27 mouse cellular contexts compared by ENCODE assay signal in the genomic region with DNA sequence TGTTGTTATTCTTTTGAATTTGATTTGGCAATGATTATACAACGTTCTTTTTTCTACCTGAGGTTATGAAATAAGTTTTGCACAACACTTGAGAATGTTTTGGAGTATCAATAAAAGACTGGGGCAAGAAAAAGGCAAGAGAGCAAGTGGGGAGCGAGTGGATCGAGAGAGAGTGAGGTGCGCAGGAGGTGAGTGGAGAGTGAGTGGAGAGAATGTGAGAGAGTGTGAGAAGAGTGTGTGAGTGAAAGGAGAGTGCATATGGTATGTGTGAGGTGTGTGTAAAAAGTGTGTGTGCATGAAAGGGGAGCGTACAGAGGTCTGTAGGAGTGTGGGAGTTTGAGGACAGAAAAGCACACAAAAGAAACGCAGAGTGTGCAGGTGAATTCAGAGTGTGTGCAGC. TPM values are rescaled to one million over a fixed set of nuclear protein-coding genes. Genes with fewer than 3 reads are reported as not detected.
DNase-seq lines count a peak whose midpoint lies in the region; ATAC-seq lines count a peak whose summit lies in the region.
"Had no signal": no experiment of that assay in that cellular context is flagged by ENCODE, and none has a peak within 500 bp of the region (broad histone marks: within the 10 kb centered on the region; RNA-seq: fewer than 3 reads in every experiment).

No protein-coding gene starts in this region.

- no peak overlapping the region for H3K4me3 ChIP-seq in kidney, embryonic 15.5 days (replicated peaks)
- H3K4me3 ChIP-seq in liver, embryonic 13.5 days (replicated peaks), result no peak overlapping the region
- H3K4me3 ChIP-seq in liver, embryonic 11.5 days (ENCODE audit: low read depth, low read length), result no peak overlapping the region
- no peak overlapping the region for H3K4me3 ChIP-seq in liver, embryonic 16.5 days (ENCODE audit: low read depth, low read length)
- H3K4me3 ChIP-seq in stomach, embryonic 16.5 days (replicated peaks; ENCODE audit: low read length), result no peak overlapping the region
- H3K4me3 ChIP-seq: embryonic facial prominence, embryonic 12.5 days; forebrain, embryonic 15.5 days had no signal

- WGBS in kidney, embryonic 15.5 days, result 74% methylated on average over 6 of the region's 6 CpGs
- WGBS in liver, embryonic 13.5 days (ENCODE audit: insufficient replicate concordance), result 57% methylated on average over 6 of the region's 6 CpGs
- 71% methylated on average over 6 of the region's 6 CpGs for WGBS in liver, embryonic 11.5 days
- WGBS in liver, embryonic 16.5 days (ENCODE audit: insufficient replicate concordance), result 56% methylated on average over 6 of the region's 6 CpGs
- WGBS in stomach, embryonic 16.5 days, result 59% methylated on average over 6 of the region's 6 CpGs

- H3K36me3 ChIP-seq in kidney, embryonic 15.5 days, result 0 out of 2 replicates have a peak, but pooled peaks cover under 1% of the 10 kb centered on the region
- no peaks in the 10 kb centered on the region for H3K36me3 ChIP-seq in liver, embryonic 13.5 days
- H3K36me3 ChIP-seq in liver, embryonic 11.5 days (ENCODE audit: control insufficient read depth, insufficient read depth, low read length), result no peaks in the 10 kb centered on the region
- H3K36me3 ChIP-seq in liver, embryonic 16.5 days (ENCODE audit: control insufficient read depth, insufficient read depth), result no peaks in the 10 kb centered on the region
- no peaks in the 10 kb centered on the region for H3K36me3 ChIP-seq in stomach, embryonic 16.5 days (ENCODE audit: control insufficient read depth, insufficient read depth, low read length)
- H3K36me3 ChIP-seq: embryonic facial prominence, embryonic 12.5 days had no signal

- no peak overlapping the region for H3K9ac ChIP-seq in kidney, embryonic 15.5 days
- H3K9ac ChIP-seq in liver, embryonic 13.5 days, result no peak overlapping the region
- no peak overlapping the region for H3K9ac ChIP-seq in liver, embryonic 11.5 days (ENCODE audit: low read depth, low read length)
- no peak overlapping the region for H3K9ac ChIP-seq in liver, embryonic 16.5 days (ENCODE audit: low read depth, low read length)
- no peak overlapping the region for H3K9ac ChIP-seq in stomach, embryonic 16.5 days (ENCODE audit: low read length)
- H3K9ac ChIP-seq: embryonic facial prominence, embryonic 12.5 days; forebrain, embryonic 15.5 days; hindbrain, embryonic 14.5 days; lung, embryonic 14.5 days had no signal

- H3K27me3 ChIP-seq in kidney, embryonic 15.5 days, result no peaks in the 10 kb centered on the region
- no peaks in the 10 kb centered on the region for H3K27me3 ChIP-seq in liver, embryonic 13.5 days
- no peaks in the 10 kb centered on the region for H3K27me3 ChIP-seq in liver, embryonic 11.5 days (replicated peaks; ENCODE audit: control insufficient read depth, insufficient read depth, low read length)
- no peaks in the 10 kb centered on the region for H3K27me3 ChIP-seq in liver, embryonic 16.5 days (ENCODE audit: control insufficient read depth, insufficient read depth, low read depth, low read length)
- H3K27me3 ChIP-seq in stomach, embryonic 16.5 days (ENCODE audit: control insufficient read depth, insufficient read depth, low read length), result no peaks in the 10 kb centered on the region
- H3K27me3 ChIP-seq: embryonic facial prominence, embryonic 12.5 days; forebrain, embryonic 15.5 days had no signal

- 0 out of 2 replicates have a peak, but pooled peaks have one; percentile 43 for ATAC-seq in kidney, embryonic 15.5 days (replicated peaks; ENCODE audit: low FRiP score)
- no peak for ATAC-seq in liver, embryonic 13.5 days (ENCODE audit: low read depth)
- ATAC-seq in liver, embryonic 11.5 days (replicated peaks; ENCODE audit: low FRiP score), result no peak
- no peak for ATAC-seq in liver, embryonic 16.5 days (ENCODE audit: low read depth)
- ATAC-seq in stomach, embryonic 16.5 days (ENCODE audit: insufficient read depth, low FRiP score), result no peak
- ATAC-seq: CD4-positive, CD25-positive, alpha-beta regulatory T cell, adult 4 months; forebrain, embryonic 15.5 days; midbrain, embryonic 16.5 days had no signal

- no peak for DNase-seq in kidney, postnatal 10 days
- no peak for DNase-seq in liver, embryonic 13.5 days
- DNase-seq in liver, embryonic 11.5 days (ENCODE audit: low spot score), result no peak
- DNase-seq in cerebellum, adult 9-11 months, result no peak
- DNase-seq: adrenal gland, postnatal 14 days; cerebellum, adult 11 months; cerebellum, adult 9-10 months; embryo, embryonic 11 days; gastrocnemius, postnatal 36 days; heart, adult 18-20 months; heart, postnatal 4 days; layer of hippocampus, postnatal 36 days; left cerebral cortex, postnatal 4 days; lung, postnatal 14 days; right cerebral cortex, postnatal 25 days; thymus, postnatal 4 days had no signal

- H3K27ac ChIP-seq in kidney, embryonic 15.5 days, result peak overlapping the region; percentile 70
- peak overlapping the region; percentile 18 for H3K27ac ChIP-seq in liver, embryonic 13.5 days
- no peak overlapping the region for H3K27ac ChIP-seq in liver, embryonic 11.5 days (ENCODE audit: low read depth, low read length)
- H3K27ac ChIP-seq in liver, embryonic 16.5 days (ENCODE audit: low read length), result peak overlapping the region; percentile 48; the same call in 1 of the 2 replicates
- peak overlapping the region; percentile 67 for H3K27ac ChIP-seq in stomach, embryonic 16.5 days (ENCODE audit: low read length)
- H3K27ac ChIP-seq: embryonic facial prominence, embryonic 12.5 days; forebrain, embryonic 15.5 days; hindbrain, embryonic 14.5 days had no signal

- H3K4me2 ChIP-seq in kidney, embryonic 15.5 days, result no peak overlapping the region
- no peak overlapping the region for H3K4me2 ChIP-seq in liver, embryonic 13.5 days
- H3K4me2 ChIP-seq in liver, embryonic 11.5 days, result no peak overlapping the region
- no peak overlapping the region for H3K4me2 ChIP-seq in liver, embryonic 16.5 days (ENCODE audit: low read depth, low read length)
- no peak overlapping the region for H3K4me2 ChIP-seq in stomach, embryonic 16.5 days (ENCODE audit: low read depth, low read length)
- H3K4me2 ChIP-seq: embryonic facial prominence, embryonic 12.5 days; forebrain, embryonic 15.5 days; heart, embryonic 11.5 days; hindbrain, embryonic 14.5 days; lung, embryonic 14.5 days; midbrain, embryonic 11.5 days had no signal

- H3K9me3 ChIP-seq in kidney, embryonic 15.5 days (replicated peaks), result no peaks in the 10 kb centered on the region
- H3K9me3 ChIP-seq in liver, embryonic 13.5 days (replicated peaks), result 0 out of 2 replicates have a peak, but pooled peaks cover 2% of the 10 kb centered on the region
- no peaks in the 10 kb centered on the region for H3K9me3 ChIP-seq in liver, embryonic 11.5 days (ENCODE audit: control insufficient read depth, low read length)
- peaks cover 2% of the 10 kb centered on the region; the same call in 1 of the 2 replicates for H3K9me3 ChIP-seq in liver, embryonic 16.5 days (replicated peaks; ENCODE audit: control insufficient read depth, low read length)
- H3K9me3 ChIP-seq in stomach, embryonic 16.5 days (replicated peaks; ENCODE audit: control insufficient read depth, low read length), result no peaks in the 10 kb centered on the region
- H3K9me3 ChIP-seq: embryonic facial prominence, embryonic 12.5 days had no signal

- H3K4me1 ChIP-seq in kidney, embryonic 15.5 days, result peaks cover 10% of the 10 kb centered on the region; the same call in 1 of the 2 replicates
- H3K4me1 ChIP-seq in liver, embryonic 13.5 days (replicated peaks), result peaks cover 3% of the 10 kb centered on the region; the same call in 1 of the 2 replicates
- H3K4me1 ChIP-seq in liver, embryonic 11.5 days (replicated peaks; ENCODE audit: control insufficient read depth, insufficient read depth, low read length), result no peaks in the 10 kb centered on the region
- no peaks in the 10 kb centered on the region; the same call in 1 of the 2 replicates for H3K4me1 ChIP-seq in liver, embryonic 16.5 days (ENCODE audit: control insufficient read depth, low read depth, low read length)
- no peaks in the 10 kb centered on the region for H3K4me1 ChIP-seq in stomach, embryonic 16.5 days (ENCODE audit: control insufficient read depth, insufficient read depth, low read length)
- H3K4me1 ChIP-seq: embryonic facial prominence, embryonic 12.5 days; forebrain, embryonic 15.5 days had no signal

RNA-seq across cellular contexts. Expression of a gene that starts 12.2 kb away (rescaled TPM):
- polyA plus RNA-seq in kidney, embryonic 15.5 days (2015; fragmentation: Nextera tagmentation; extraction: Ambion mirVana), result 16.0 and 16.8 TPM in 2 replicates
- polyA plus RNA-seq in liver, embryonic 13.5 days (2015; fragmentation: Nextera tagmentation; extraction: Ambion mirVana), result 6.5 and 7.7 TPM in 2 replicates
- polyA plus RNA-seq in liver, embryonic 11.5 days (2014; fragmentation: Nextera tagmentation; extraction: Ambion mirVana), result 12.6 and 13.2 TPM in 2 replicates
- 6.1 and 7.2 TPM in 2 replicates for polyA plus RNA-seq in liver, embryonic 16.5 days (2015; fragmentation: Nextera tagmentation; extraction: Ambion mirVana)
- 12.6 and 13.2 TPM in 2 replicates for polyA plus RNA-seq in stomach, embryonic 16.5 days (2015; fragmentation: Nextera tagmentation; extraction: Ambion mirVana)

RNA-seq across cellular contexts. Expression of a gene that starts 25.4 kb away (rescaled TPM):
- polyA plus RNA-seq in kidney, embryonic 15.5 days (2015; fragmentation: Nextera tagmentation; extraction: Ambion mirVana), result 9.1 and 11.6 TPM in 2 replicates
- 2.1 and 3.1 TPM in 2 replicates for polyA plus RNA-seq in liver, embryonic 13.5 days (2015; fragmentation: Nextera tagmentation; extraction: Ambion mirVana)
- 4.7 and 5.0 TPM in 2 replicates for polyA plus RNA-seq in liver, embryonic 11.5 days (2014; fragmentation: Nextera tagmentation; extraction: Ambion mirVana)
- polyA plus RNA-seq in liver, embryonic 16.5 days (2015; fragmentation: Nextera tagmentation; extraction: Ambion mirVana), result 2.8 and 2.9 TPM in 2 replicates
- 9.0 and 10.7 TPM in 2 replicates for polyA plus RNA-seq in stomach, embryonic 16.5 days (2015; fragmentation: Nextera tagmentation; extraction: Ambion mirVana)

RNA-seq across cellular contexts. Expression of a gene that starts 45.2 kb away (rescaled TPM):
- 5.5 and 5.7 TPM in 2 replicates for polyA plus RNA-seq in kidney, embryonic 15.5 days (2015; fragmentation: Nextera tagmentation; extraction: Ambion mirVana)
- polyA plus RNA-seq in liver, embryonic 13.5 days (2015; fragmentation: Nextera tagmentation; extraction: Ambion mirVana), result 2.4 and 2.6 TPM in 2 replicates
- 3.8 and 4.4 TPM in 2 replicates for polyA plus RNA-seq in liver, embryonic 11.5 days (2014; fragmentation: Nextera tagmentation; extraction: Ambion mirVana)
- 2.5 and 2.8 TPM in 2 replicates for polyA plus RNA-seq in liver, embryonic 16.5 days (2015; fragmentation: Nextera tagmentation; extraction: Ambion mirVana)
- 6.0 and 6.2 TPM in 2 replicates for polyA plus RNA-seq in stomach, embryonic 16.5 days (2015; fragmentation: Nextera tagmentation; extraction: Ambion mirVana)

RNA-seq across cellular contexts. Expression of a gene that starts 48.3 kb away (rescaled TPM):
- 1.8 and 2.4 TPM in 2 replicates for polyA plus RNA-seq in kidney, embryonic 15.5 days (2015; fragmentation: Nextera tagmentation; extraction: Ambion mirVana)
- 4.6 and 5.0 TPM in 2 replicates for polyA plus RNA-seq in liver, embryonic 13.5 days (2015; fragmentation: Nextera tagmentation; extraction: Ambion mirVana)
- 3.5 and 4.7 TPM in 2 replicates for polyA plus RNA-seq in liver, embryonic 11.5 days (2014; fragmentation: Nextera tagmentation; extraction: Ambion mirVana)
- 7.6 and 9.8 TPM in 2 replicates for polyA plus RNA-seq in liver, embryonic 16.5 days (2015; fragmentation: Nextera tagmentation; extraction: Ambion mirVana)
- polyA plus RNA-seq in stomach, embryonic 16.5 days (2015; fragmentation: Nextera tagmentation; extraction: Ambion mirVana), result 4.0 and 4.7 TPM in 2 replicates

RNA-seq across cellular contexts. Expression of a gene that starts 54.8 kb away (rescaled TPM):
- polyA plus RNA-seq in kidney, embryonic 15.5 days (2015; fragmentation: Nextera tagmentation; extraction: Ambion mirVana), result 27.4 and 27.5 TPM in 2 replicates
- 11.4 and 12.7 TPM in 2 replicates for polyA plus RNA-seq in liver, embryonic 13.5 days (2015; fragmentation: Nextera tagmentation; extraction: Ambion mirVana)
- polyA plus RNA-seq in liver, embryonic 11.5 days (2014; fragmentation: Nextera tagmentation; extraction: Ambion mirVana), result 20.9 and 23.4 TPM in 2 replicates
- polyA plus RNA-seq in liver, embryonic 16.5 days (2015; fragmentation: Nextera tagmentation; extraction: Ambion mirVana), result 7.2 and 7.5 TPM in 2 replicates
- polyA plus RNA-seq in stomach, embryonic 16.5 days (2015; fragmentation: Nextera tagmentation; extraction: Ambion mirVana), result 21.6 and 24.3 TPM in 2 replicates
